Comparison of ENCODE assay signal across 19 mouse cellular contexts in genomic region chr17:9258646-9259170, GRCm38 (mm10).
DNase-seq lines count a peak whose midpoint lies in the region; ATAC-seq and TF ChIP-seq lines count a peak whose summit lies in the region.
"Had no signal": no experiment of that assay in that cellular context is flagged by ENCODE, and none has a peak within 500 bp of the region (broad histone marks: within the 10 kb centered on the region; RNA-seq: fewer than 3 reads in every experiment).

No protein-coding gene starts in this region.

- no peaks in the 10 kb centered on the region for H3K36me3 ChIP-seq in lung, embryonic 14.5 days (ENCODE audit: insufficient read depth)
- H3K36me3 ChIP-seq in forebrain, embryonic 15.5 days, result no peaks in the 10 kb centered on the region
- H3K36me3 ChIP-seq: heart, embryonic 13.5 days; limb, embryonic 10.5 days; liver, embryonic 13.5 days; neural tube, embryonic 15.5 days had no signal

- no peak overlapping the region for H3K4me2 ChIP-seq in lung, embryonic 14.5 days
- no peak overlapping the region for H3K4me2 ChIP-seq in forebrain, embryonic 15.5 days (replicated peaks)
- H3K4me2 ChIP-seq: heart, embryonic 13.5 days; liver, embryonic 13.5 days; neural tube, embryonic 15.5 days had no signal

- no peak overlapping the region for H3K9ac ChIP-seq in lung, embryonic 14.5 days
- no peak overlapping the region for H3K9ac ChIP-seq in forebrain, embryonic 15.5 days (replicated peaks)
- H3K9ac ChIP-seq: forebrain, postnatal 0 days; heart, embryonic 13.5 days; liver, embryonic 13.5 days; neural tube, embryonic 15.5 days had no signal

- no peak overlapping the region for H3K27ac ChIP-seq in lung, embryonic 14.5 days (ENCODE audit: low read depth)
- no peak overlapping the region for H3K27ac ChIP-seq in forebrain, embryonic 15.5 days (replicated peaks)
- H3K27ac ChIP-seq: heart, embryonic 13.5 days; limb, embryonic 10.5 days; liver, embryonic 13.5 days; neural tube, embryonic 15.5 days had no signal

- intact Hi-C loops in heart, postnatal 36 days (cut with DNase I), result no loop called here

- no peak for ATAC-seq in lung, embryonic 14.5 days (ENCODE audit: insufficient read depth)
- ATAC-seq in forebrain, embryonic 15.5 days (replicated peaks), result no peak
- ATAC-seq: CD4-positive, CD25-positive, alpha-beta regulatory T cell, adult 4 months; forebrain, postnatal 0 days; intestine, postnatal 0 days had no signal

- peak; percentile 39 for DNase-seq in heart, adult 11 months
- no peak for DNase-seq in heart, postnatal 36 days
- DNase-seq in lung, embryonic 14.5 days, result peak; percentile 39
- no peak for DNase-seq in lung, adult 2 months
- DNase-seq in layer of hippocampus, adult 9-11 months, result peak; percentile 34
- peak; percentile 48 for DNase-seq in lung, postnatal 36 days
- DNase-seq: cerebellum, postnatal 14 days; forebrain, postnatal 0 days; gastrocnemius, postnatal 36 days; kidney, postnatal 14 days; liver, embryonic 13.5 days; retina, postnatal 1 day had no signal

- no peak for TF ChIP-seq POLR2A in lung, adult 2 months (IDR thresholded peaks at IDR 0.05; ENCODE audit: borderline replicate concordance, extremely low read depth, low read depth, low read length)

- H3K4me3 ChIP-seq in lung, embryonic 14.5 days (ENCODE audit: low read depth, low read length), result no peak overlapping the region
- no peak overlapping the region for H3K4me3 ChIP-seq in lung, adult 2 months (replicated peaks; ENCODE audit: extremely low read depth, low read depth, low read length)
- H3K4me3 ChIP-seq in forebrain, embryonic 15.5 days, result no peak overlapping the region
- H3K4me3 ChIP-seq: heart, embryonic 13.5 days; limb, embryonic 10.5 days; liver, embryonic 13.5 days; megakaryocyte, embryonic 14.5 days; neural tube, embryonic 15.5 days had no signal

- H3K9me3 ChIP-seq in lung, embryonic 14.5 days (ENCODE audit: low read depth, low read length), result no peaks in the 10 kb centered on the region
- H3K9me3 ChIP-seq in forebrain, embryonic 15.5 days, result peaks cover 3% of the 10 kb centered on the region; the same call in 1 of the 2 replicates
- H3K9me3 ChIP-seq: limb, embryonic 10.5 days; liver, embryonic 13.5 days had no signal

- H3K27me3 ChIP-seq in lung, embryonic 14.5 days (ENCODE audit: insufficient read depth, low read length), result no peaks in the 10 kb centered on the region
- no peaks in the 10 kb centered on the region for H3K27me3 ChIP-seq in forebrain, embryonic 15.5 days
- H3K27me3 ChIP-seq: heart, embryonic 13.5 days; liver, embryonic 13.5 days; megakaryocyte, embryonic 14.5 days; neural tube, embryonic 15.5 days had no signal

- H3K4me1 ChIP-seq in lung, embryonic 14.5 days (ENCODE audit: insufficient read depth), result no peaks in the 10 kb centered on the region
- H3K4me1 ChIP-seq in lung, adult 2 months (ENCODE audit: control insufficient read depth, insufficient read depth, low read length), result no peaks in the 10 kb centered on the region
- H3K4me1 ChIP-seq in forebrain, embryonic 15.5 days, result no peaks in the 10 kb centered on the region
- H3K4me1 ChIP-seq: heart, embryonic 13.5 days; limb, embryonic 10.5 days; liver, embryonic 13.5 days; megakaryocyte, embryonic 14.5 days; neural tube, embryonic 15.5 days had no signal

- 35% methylated on average over 5 of the region's 5 CpGs for WGBS in lung, embryonic 14.5 days
- WGBS in lung, adult 2 months, result 51% methylated on average over 5 of the region's 5 CpGs
- 23% methylated on average over 5 of the region's 5 CpGs for WGBS in forebrain, embryonic 15.5 days

- TF ChIP-seq CTCF in lung, embryonic 14.5 days (IDR thresholded peaks at IDR 0.05; ENCODE audit: low read depth), result no peak
- TF ChIP-seq CTCF in lung, adult 2 months (IDR thresholded peaks at IDR 0.05; ENCODE audit: insufficient read depth, low read length), result no peak

Comparison
In these comparisons a context has a peak if more than half of its experiments do, and no peak if none do; other contexts are left out.
1. DNase-seq: peak in heart, adult 11 months (single experiment), lung, embryonic 14.5 days (single experiment), layer of hippocampus, adult 9-11 months (single experiment) and lung, postnatal 36 days (single experiment); none in heart, postnatal 36 days (0 of 2) and lung, adult 2 months (single experiment).